Mouse (Mus musculus): ENCODE results near the gene Dab1. TPM values are rescaled to one million over a fixed set of nuclear protein-coding genes. Genes with fewer than 3 reads are reported as not detected.

Dab1 gene
- polyA plus RNA-seq, 1 experiment from 2014 or later = 55.4 TPM

- no peak for ATAC-seq (ENCODE audit: low FRiP score)
- peaks cover 2% of the 10 kb centered on the region for H3K4me1 ChIP-seq (replicated peaks; ENCODE audit: control insufficient read depth, insufficient read depth, low read length)
- H3K36me3 ChIP-seq (ENCODE audit: control insufficient read depth, insufficient read depth, low read length) = no peaks in the 10 kb centered on the region
- DNase-seq (ENCODE audit: low spot score) = no peak
- no peaks in the 10 kb centered on the region for H3K9me3 ChIP-seq (ENCODE audit: control insufficient read depth, low read length)
- 74% methylated on average over 9 of the region's 9 CpGs for WGBS
- no peak overlapping the region for H3K4me2 ChIP-seq (replicated peaks; ENCODE audit: low read depth, low read length)
- no peak overlapping the region for H3K27ac ChIP-seq (ENCODE audit: low read depth, low read length)
- H3K4me3 ChIP-seq (ENCODE audit: low read depth, low read length) = no peak overlapping the region
- H3K9ac ChIP-seq (ENCODE audit: low read depth, low read length) = no peak overlapping the region
- no peaks in the 10 kb centered on the region for H3K27me3 ChIP-seq (ENCODE audit: control insufficient read depth, insufficient read depth, low read length)
These were observed 592.6 kb downstream of the Dab1 start for GRCm38 (mm10) chr4:104211531-104212455.

GRCm38 (mm10) chr4:104214724-104215123 is 595.6 kb downstream of the Dab1 start:
- Histone ChIP-seq H3K9me3 (ENCODE audit: control insufficient read depth, low read length) (no peaks in the 10 kb centered on the region), H3K4me2 (replicated peaks; ENCODE audit: low read depth, low read length) (no peak overlapping the region), H3K27ac (ENCODE audit: low read depth, low read length) (no peak overlapping the region), H3K9ac (ENCODE audit: low read depth, low read length) (no peak overlapping the region), H3K36me3 (ENCODE audit: control insufficient read depth, insufficient read depth, low read length) (no peaks in the 10 kb centered on the region), H3K4me3 (ENCODE audit: low read depth, low read length) (no peak overlapping the region), H3K27me3 (ENCODE audit: control insufficient read depth, insufficient read depth, low read length) (no peaks in the 10 kb centered on the region), H3K4me1 (replicated peaks; ENCODE audit: control insufficient read depth, insufficient read depth, low read length) (peaks cover 2% of the 10 kb centered on the region)
- WGBS = 31% methylated on average over 7 of the region's 7 CpGs
- DNase-seq (ENCODE audit: low spot score) (peak; percentile 14), ATAC-seq (ENCODE audit: low FRiP score) (no peak)

GRCm38 (mm10) chr4:104217336-104217735 is 598.2 kb downstream of the Dab1 start:
- ATAC-seq (ENCODE audit: low FRiP score) (no peak), DNase-seq (ENCODE audit: low spot score) (no peak)
- no peak overlapping the region for H3K4me2 ChIP-seq (replicated peaks; ENCODE audit: low read depth, low read length)
- H3K27me3 ChIP-seq (ENCODE audit: control insufficient read depth, insufficient read depth, low read length) = no peaks in the 10 kb centered on the region
- 44% methylated on average over 4 of the region's 4 CpGs for WGBS
- no peak overlapping the region for H3K4me3 ChIP-seq (ENCODE audit: low read depth, low read length)
- H3K4me1 ChIP-seq (replicated peaks; ENCODE audit: control insufficient read depth, insufficient read depth, low read length) = peaks cover 2% of the 10 kb centered on the region
- no peak overlapping the region for H3K9ac ChIP-seq (ENCODE audit: low read depth, low read length)
- no peaks in the 10 kb centered on the region for H3K36me3 ChIP-seq (ENCODE audit: control insufficient read depth, insufficient read depth, low read length)
- no peak overlapping the region for H3K27ac ChIP-seq (ENCODE audit: low read depth, low read length)
- H3K9me3 ChIP-seq (ENCODE audit: control insufficient read depth, low read length) = no peaks in the 10 kb centered on the region

- DNase-seq (ENCODE audit: low spot score) (no peak), ATAC-seq (ENCODE audit: low FRiP score) (no peak)
- Histone ChIP-seq H3K27ac (ENCODE audit: low read depth, low read length) (no peak overlapping the region), H3K4me1 (replicated peaks; ENCODE audit: control insufficient read depth, insufficient read depth, low read length) (peaks cover 2% of the 10 kb centered on the region), H3K36me3 (ENCODE audit: control insufficient read depth, insufficient read depth, low read length) (no peaks in the 10 kb centered on the region), H3K4me2 (replicated peaks; ENCODE audit: low read depth, low read length) (no peak overlapping the region), H3K9me3 (ENCODE audit: control insufficient read depth, low read length) (no peaks in the 10 kb centered on the region), H3K4me3 (ENCODE audit: low read depth, low read length) (no peak overlapping the region), H3K27me3 (ENCODE audit: control insufficient read depth, insufficient read depth, low read length) (no peaks in the 10 kb centered on the region), H3K9ac (ENCODE audit: low read depth, low read length) (no peak overlapping the region)
- WGBS = 80% methylated on average over 6 of the region's 6 CpGs
These were observed 599.6 kb downstream of the Dab1 start for GRCm38 (mm10) chr4:104218765-104219164.

GRCm38 (mm10) chr4:104220099-104220498 is 600.9 kb downstream of the Dab1 start:
- Histone ChIP-seq H3K27me3 (ENCODE audit: control insufficient read depth, insufficient read depth, low read length) (no peaks in the 10 kb centered on the region), H3K36me3 (ENCODE audit: control insufficient read depth, insufficient read depth, low read length) (no peaks in the 10 kb centered on the region), H3K4me3 (ENCODE audit: low read depth, low read length) (no peak overlapping the region), H3K4me1 (replicated peaks; ENCODE audit: control insufficient read depth, insufficient read depth, low read length) (no peaks in the 10 kb centered on the region; the same call in 1 of the 2 replicates), H3K9me3 (ENCODE audit: control insufficient read depth, low read length) (no peaks in the 10 kb centered on the region), H3K27ac (ENCODE audit: low read depth, low read length) (no peak overlapping the region), H3K4me2 (replicated peaks; ENCODE audit: low read depth, low read length) (no peak overlapping the region), H3K9ac (ENCODE audit: low read depth, low read length) (no peak overlapping the region)
- 46% methylated on average over 3 of the region's 3 CpGs for WGBS
- no peak for DNase-seq (ENCODE audit: low spot score)
- ATAC-seq (ENCODE audit: low FRiP score) = no peak

- no peak for DNase-seq (ENCODE audit: low spot score)
- H3K4me3 ChIP-seq (ENCODE audit: low read depth, low read length) = no peak overlapping the region
These were observed 610.1 kb downstream of the Dab1 start for GRCm38 (mm10) chr4:104229296-104229695.

GRCm38 (mm10) chr4:104246506-104246905 is 627.3 kb downstream of the Dab1 start:
- no peak overlapping the region for H3K27ac ChIP-seq (ENCODE audit: low read depth, low read length)
- WGBS = 72% methylated on average over 1 of the region's 1 CpGs
- no peak for ATAC-seq (ENCODE audit: low FRiP score)
- H3K4me1 ChIP-seq (replicated peaks; ENCODE audit: control insufficient read depth, insufficient read depth, low read length) = no peaks in the 10 kb centered on the region
- no peak for DNase-seq (ENCODE audit: low spot score)
- no peak overlapping the region for H3K4me3 ChIP-seq (ENCODE audit: low read depth, low read length)
- H3K27me3 ChIP-seq (ENCODE audit: control insufficient read depth, insufficient read depth, low read length) = no peaks in the 10 kb centered on the region
- no peaks in the 10 kb centered on the region for H3K36me3 ChIP-seq (ENCODE audit: control insufficient read depth, insufficient read depth, low read length)
- no peak overlapping the region for H3K4me2 ChIP-seq (replicated peaks; ENCODE audit: low read depth, low read length)
- H3K9me3 ChIP-seq (ENCODE audit: control insufficient read depth, low read length) = no peaks in the 10 kb centered on the region
- no peak overlapping the region for H3K9ac ChIP-seq (ENCODE audit: low read depth, low read length)

More at GRCm38 (mm10) chr4:104229296-104229695, 610.1 kb downstream of the Dab1 start:
- no peak for ATAC-seq (ENCODE audit: low FRiP score)
- Histone ChIP-seq H3K4me1 (replicated peaks; ENCODE audit: control insufficient read depth, insufficient read depth, low read length) (no peaks in the 10 kb centered on the region), H3K36me3 (ENCODE audit: control insufficient read depth, insufficient read depth, low read length) (no peaks in the 10 kb centered on the region), H3K27me3 (ENCODE audit: control insufficient read depth, insufficient read depth, low read length) (no peaks in the 10 kb centered on the region), H3K9ac (ENCODE audit: low read depth, low read length) (no peak overlapping the region), H3K9me3 (ENCODE audit: control insufficient read depth, low read length) (no peaks in the 10 kb centered on the region), H3K4me2 (replicated peaks; ENCODE audit: low read depth, low read length) (no peak overlapping the region), H3K27ac (ENCODE audit: low read depth, low read length) (no peak overlapping the region)
- 80% methylated on average over 3 of the region's 3 CpGs for WGBS

- Histone ChIP-seq H3K27ac (ENCODE audit: low read depth, low read length) (no peak overlapping the region), H3K4me1 (replicated peaks; ENCODE audit: control insufficient read depth, insufficient read depth, low read length) (no peaks in the 10 kb centered on the region), H3K9ac (ENCODE audit: low read depth, low read length) (no peak overlapping the region), H3K9me3 (ENCODE audit: control insufficient read depth, low read length) (no peaks in the 10 kb centered on the region), H3K4me3 (ENCODE audit: low read depth, low read length) (no peak overlapping the region), H3K36me3 (ENCODE audit: control insufficient read depth, insufficient read depth, low read length) (no peaks in the 10 kb centered on the region), H3K4me2 (replicated peaks; ENCODE audit: low read depth, low read length) (no peak overlapping the region), H3K27me3 (ENCODE audit: control insufficient read depth, insufficient read depth, low read length) (no peaks in the 10 kb centered on the region)
- 89% methylated on average over 6 of the region's 6 CpGs for WGBS
- no peak for ATAC-seq (ENCODE audit: low FRiP score)
- DNase-seq (ENCODE audit: low spot score) = no peak
These were observed 630.3 kb downstream of the Dab1 start for GRCm38 (mm10) chr4:104249462-104249861.

GRCm38 (mm10) chr4:104257776-104258175 is 638.6 kb downstream of the Dab1 start:
- H3K36me3 ChIP-seq (ENCODE audit: control insufficient read depth, insufficient read depth, low read length) = no peaks in the 10 kb centered on the region
- no peak overlapping the region for H3K27ac ChIP-seq (ENCODE audit: low read depth, low read length)
- no peaks in the 10 kb centered on the region for H3K9me3 ChIP-seq (ENCODE audit: control insufficient read depth, low read length)
- no peak for DNase-seq (ENCODE audit: low spot score)
- no peak for ATAC-seq (ENCODE audit: low FRiP score)
- no peak overlapping the region for H3K4me2 ChIP-seq (replicated peaks; ENCODE audit: low read depth, low read length)
- no peaks in the 10 kb centered on the region for H3K27me3 ChIP-seq (ENCODE audit: control insufficient read depth, insufficient read depth, low read length)
- no peak overlapping the region for H3K4me3 ChIP-seq (ENCODE audit: low read depth, low read length)
- 90% methylated on average over 8 of the region's 8 CpGs for WGBS
- H3K9ac ChIP-seq (ENCODE audit: low read depth, low read length) = no peak overlapping the region
- no peaks in the 10 kb centered on the region for H3K4me1 ChIP-seq (replicated peaks; ENCODE audit: control insufficient read depth, insufficient read depth, low read length)

Data from hindbrain, embryonic 11.5 days (tissue).